Mouse (Mus musculus): Measurements from ENCODE around the gene Uhrf1bp1l.

The Uhrf1bp1l gene

GRCm38 (mm10) chr10:89855251-89855875, 110.6 kb downstream of the Uhrf1bp1l start:
- DNase-seq: no peak

GRCm38 (mm10) chr10:89856286-89856685, 111.5 kb downstream of the Uhrf1bp1l start:
- no peak for DNase-seq

GRCm38 (mm10) chr10:89868211-89868610, 123.4 kb downstream of the Uhrf1bp1l start:
- no peak for DNase-seq

- DNase-seq: no peak
Observed at GRCm38 (mm10) chr10:89868836-89869235, 124.0 kb downstream of the Uhrf1bp1l start.

Data from lung, postnatal 10 days (tissue).